Mouse (Mus musculus) embryonic fibroblast, embryonic 13.5 days (primary cell): ENCODE data around the gene Gm9918. TPM values are rescaled to one million over a fixed set of nuclear protein-coding genes. Genes with fewer than 3 reads are reported as not detected.

Experiments used
- H3K27ac ChIP-seq: 2 replicates; pipeline ENCODE4 v1.5.1; 2012; ENCODE audit warnings: low read length, control low read depth, inconsistent platforms; ENCODE audit not compliant: insufficient read depth
- H3K4me1 ChIP-seq: 2 replicates; pipeline ENCODE4 v1.6.1; 2011; ENCODE audit warnings: low read length; ENCODE audit not compliant: control insufficient read depth, insufficient read depth
- H3K4me3 ChIP-seq: 2 replicates; pipeline ENCODE4 v1.5.1; 2011; ENCODE audit warnings: mild to moderate bottlenecking, control low read depth, low read length; ENCODE audit not compliant: insufficient read depth
- CTCF ChIP-seq: IDR thresholded peaks from 2 replicates; pipeline ENCODE4 v1.5.1; 2011; ENCODE audit warnings: mild to moderate bottlenecking, control low read depth, low read length, moderate library complexity, borderline replicate concordance; ENCODE audit not compliant: insufficient read depth
- POLR2A ChIP-seq: IDR thresholded peaks from 2 replicates; pipeline ENCODE4 v1.6.1; 2011; ENCODE audit warnings: low read depth, mild to moderate bottlenecking, control low read depth, low read length, moderate library complexity
- polyA plus RNA-seq: library from polyadenylated mRNA; stranded (reverse); fragments of >200 nt; gene quantifications from 2 replicates; pipeline ENCODE4 v1.2.4, GENCODE M21; 2011; ENCODE audit warnings: low read depth; ENCODE audit not compliant: missing spikeins, insufficient read length

The Gm9918 gene
- polyA plus RNA-seq, 1 experiment, result not detected

DNA sequence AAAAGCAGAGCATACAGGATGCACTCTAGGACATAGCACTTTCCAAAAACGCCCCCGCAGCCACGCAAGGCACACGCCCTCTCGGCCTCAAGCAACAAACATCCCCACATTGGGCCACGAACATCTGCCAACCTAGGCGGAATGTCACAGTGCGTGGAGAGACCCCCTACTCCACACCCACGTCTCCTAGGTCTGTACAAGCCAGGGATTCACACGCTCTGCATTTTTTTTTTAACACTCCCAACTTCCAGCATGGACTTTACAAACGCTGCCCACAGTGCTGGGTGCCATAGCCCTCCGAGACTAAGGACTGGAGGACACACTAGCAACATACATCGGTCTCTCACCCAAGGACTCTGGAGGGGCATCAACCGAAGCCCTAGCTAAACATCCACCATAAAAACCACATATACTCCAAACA, 24.9 kb upstream of the Gm9918 start:
- peak overlapping the region; percentile 67 for H3K4me3 ChIP-seq
- peak overlapping the region; percentile 91 for H3K27ac ChIP-seq
- H3K4me1 ChIP-seq, result peaks cover 17% of the 10 kb centered on the region
- TF ChIP-seq CTCF, result no peak
- TF ChIP-seq POLR2A, result peak; percentile 30; the same call in 1 of the 2 replicates

DNA sequence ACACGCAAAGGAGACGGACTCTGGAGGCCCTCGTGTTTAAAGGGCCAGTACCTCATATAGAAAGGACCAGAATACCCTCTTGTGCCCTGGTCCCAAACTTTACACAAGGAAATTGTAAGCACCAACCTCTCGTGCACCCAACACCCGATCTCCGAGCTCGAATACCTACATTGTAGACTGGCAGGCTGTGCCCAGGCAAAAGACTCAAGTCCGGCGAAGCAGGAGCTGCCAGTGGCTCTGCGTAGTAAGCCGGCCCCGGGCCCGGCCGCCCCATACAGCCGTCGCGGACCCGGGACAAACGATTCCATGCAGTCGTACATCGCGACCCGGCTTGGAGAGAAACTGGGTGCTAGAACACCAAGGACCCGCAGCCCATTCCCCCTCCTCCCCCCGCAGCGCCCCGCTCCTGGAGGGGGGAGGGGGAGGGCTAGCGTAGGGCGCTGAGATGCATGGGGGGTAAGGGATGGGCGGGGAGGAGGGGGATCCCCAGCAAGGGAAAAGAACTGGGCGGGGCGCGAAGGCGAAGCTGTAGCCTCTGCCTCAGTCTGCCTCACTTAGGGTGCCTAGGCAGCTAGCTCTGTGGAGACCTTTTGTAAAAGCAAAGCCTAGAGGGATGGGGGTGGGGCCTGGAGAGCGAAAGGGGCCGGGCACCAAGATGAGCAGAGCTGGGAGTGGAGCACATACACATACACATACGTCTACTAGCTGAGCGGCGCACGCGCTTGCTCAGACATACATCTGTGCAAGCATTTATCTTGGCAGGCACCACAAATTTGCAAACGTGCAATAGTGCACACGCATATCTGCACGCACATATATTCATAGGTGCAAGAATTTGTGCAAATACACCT, 24.2 kb upstream of the Gm9918 start:
- TF ChIP-seq POLR2A, result peak; percentile 82
- no peak for TF ChIP-seq CTCF
- Histone ChIP-seq H3K4me1 (peaks cover 17% of the 10 kb centered on the region), H3K4me3 (peak overlapping the region; percentile 67), H3K27ac (peak overlapping the region; percentile 91)

GRCm38 (mm10) chr15:102246866-102247251, 23.5 kb upstream of the Gm9918 start:
- peak overlapping the region; percentile 67 for H3K4me3 ChIP-seq
- peaks cover 17% of the 10 kb centered on the region for H3K4me1 ChIP-seq
- peak overlapping the region; percentile 91 for H3K27ac ChIP-seq
- TF ChIP-seq CTCF (no peak), POLR2A (peak; percentile 49; the same call in 1 of the 2 replicates)

DNA sequence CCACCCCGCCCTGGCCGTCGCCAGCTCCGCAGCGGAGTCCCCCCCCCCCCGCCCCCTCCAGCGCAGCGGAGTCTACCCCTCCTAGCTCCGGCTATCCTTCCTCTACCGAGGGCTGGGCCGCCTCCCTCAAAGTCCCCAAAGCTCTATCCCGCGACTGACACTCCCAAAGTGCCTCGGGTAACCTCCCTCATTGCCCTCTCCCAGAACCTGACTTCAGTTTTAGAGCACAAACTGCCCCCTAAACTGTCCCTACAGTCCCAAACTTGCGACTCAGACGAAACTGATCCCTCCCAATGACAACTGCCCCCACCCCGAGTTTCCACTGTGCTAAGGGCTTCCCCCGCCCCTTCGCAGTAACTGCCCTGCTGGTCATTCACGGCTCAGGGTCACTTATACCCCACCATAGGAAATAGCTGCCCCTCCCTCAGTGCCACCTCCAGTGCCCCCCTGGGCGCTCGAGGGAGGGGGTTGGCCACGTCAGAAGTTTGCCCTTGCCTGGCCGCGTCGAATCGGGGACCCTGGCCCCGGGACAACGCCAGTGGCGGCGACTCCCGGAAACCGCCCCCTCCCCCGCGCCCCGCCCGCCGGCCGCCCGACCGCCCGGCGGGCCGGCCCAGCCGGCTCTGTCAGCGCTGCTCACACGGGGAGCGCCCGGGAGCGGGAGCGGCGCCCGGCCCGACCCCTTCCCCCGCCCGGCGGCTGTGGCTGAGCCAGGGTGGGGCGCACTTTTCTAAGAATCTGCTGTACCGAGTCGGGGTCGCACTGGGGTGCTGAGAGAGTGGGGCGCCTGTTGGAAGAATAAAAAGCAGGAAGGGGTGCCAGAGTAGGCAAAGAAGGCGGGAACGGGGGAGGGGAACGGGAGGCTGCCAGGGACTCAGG, 22.9 kb upstream of the Gm9918 start:
- peak; percentile 47 for TF ChIP-seq POLR2A
- no peak for TF ChIP-seq CTCF
- peak overlapping the region; percentile 96 for H3K27ac ChIP-seq
- H3K4me3 ChIP-seq, result peak overlapping the region; percentile 31
- peaks cover 17% of the 10 kb centered on the region for H3K4me1 ChIP-seq

- H3K4me3 ChIP-seq, result peak overlapping the region; percentile 12; the same call in 1 of the 2 replicates
Observed at GRCm38 (mm10) chr15:102248131-102248811, 22.1 kb upstream of the Gm9918 start.

DNA sequence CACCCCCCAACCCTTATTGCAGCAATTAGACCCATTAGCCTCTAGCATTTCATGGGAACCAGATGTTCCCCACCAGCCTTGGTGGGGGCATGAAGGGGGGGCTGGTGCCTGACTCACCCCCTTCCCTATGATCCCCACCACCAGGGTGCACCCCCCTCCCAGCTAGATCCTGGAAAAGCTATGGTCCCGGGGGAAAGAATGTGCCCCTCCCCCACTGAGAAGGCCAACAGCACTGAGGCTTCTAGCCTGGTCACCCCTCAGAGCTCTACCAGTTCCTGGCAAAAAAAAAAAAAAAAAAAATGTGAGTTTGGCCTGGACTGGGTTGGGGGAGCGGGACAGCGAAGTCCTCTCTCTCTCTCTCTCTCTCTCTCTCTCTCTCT, 21.6 kb upstream of the Gm9918 start:
- TF ChIP-seq CTCF (no peak), POLR2A (no peak)
- Histone ChIP-seq H3K4me1 (peaks cover 14% of the 10 kb centered on the region), H3K4me3 (no peak overlapping the region; the same call in 1 of the 2 replicates), H3K27ac (peak overlapping the region; percentile 96)

More at GRCm38 (mm10) chr15:102248131-102248811, 22.1 kb upstream of the Gm9918 start:
- Histone ChIP-seq H3K27ac (peak overlapping the region; percentile 96), H3K4me1 (peaks cover 14% of the 10 kb centered on the region)
- TF ChIP-seq POLR2A (peak; percentile 44; the same call in 1 of the 2 replicates), CTCF (no peak)

- Histone ChIP-seq H3K27ac (peak overlapping the region; percentile 96), H3K4me3 (no peak overlapping the region; the same call in 1 of the 2 replicates), H3K4me1 (peaks cover 9% of the 10 kb centered on the region)
- peak; percentile 18; the same call in 1 of the 2 replicates for TF ChIP-seq POLR2A
- no peak for TF ChIP-seq CTCF
Observed at GRCm38 (mm10) chr15:102249251-102249691, 21.1 kb upstream of the Gm9918 start.

DNA sequence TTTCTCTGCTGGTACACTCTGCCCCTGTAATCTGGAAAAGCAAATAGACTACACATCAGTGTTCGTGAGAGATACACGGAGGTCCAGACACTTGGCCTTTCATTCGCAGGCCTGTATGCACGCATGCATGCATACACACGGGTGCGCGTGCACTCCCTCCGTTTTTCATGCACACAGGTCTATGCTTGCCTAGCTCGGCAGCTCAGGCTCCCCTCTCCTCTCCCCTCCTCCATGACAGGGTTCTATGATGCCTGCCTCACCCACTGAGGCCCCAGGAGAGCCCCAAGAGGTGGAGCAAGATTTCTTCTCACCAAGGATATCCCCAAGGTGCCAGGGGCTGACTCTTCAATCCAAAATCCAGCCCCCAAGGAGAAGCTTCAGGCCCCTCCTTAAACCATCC, 20.4 kb upstream of the Gm9918 start:
- TF ChIP-seq POLR2A (no peak), CTCF (no peak)
- peaks cover 9% of the 10 kb centered on the region for H3K4me1 ChIP-seq
- H3K4me3 ChIP-seq, result no peak overlapping the region
- peak overlapping the region; percentile 96 for H3K27ac ChIP-seq

GRCm38 (mm10) chr15:102250521-102250920, 19.8 kb upstream of the Gm9918 start:
- Histone ChIP-seq H3K4me3 (no peak overlapping the region), H3K4me1 (peaks cover 9% of the 10 kb centered on the region), H3K27ac (no peak overlapping the region)
- TF ChIP-seq CTCF (no peak), POLR2A (no peak)
